Mouse (Mus musculus) heart, postnatal 0 days (tissue): ENCODE results near the gene Magee1. TPM values are rescaled to one million over a fixed set of nuclear protein-coding genes. Genes with fewer than 3 reads are reported as not detected.
"Not testable (repeated sequence)": the region's sequence is repeated elsewhere in the genome, so short reads cannot be mapped to it uniquely, and the experiment has no call there.

Source experiments
- ATAC-seq: fragments of 200-750 bp; cut with Nextera tagmentation; 2 replicates; pipeline ENCODE4 v1.8.0; 2017; ENCODE audit warnings: low read depth, moderate number of reproducible peaks, moderate library complexity; ENCODE audit not compliant: insufficient read depth
- DNase-seq: peaks from one replicate; pipeline ENCODE4 v3.0.0-alpha.2; 2016; ENCODE audit warnings: low spot score
- H3K27ac ChIP-seq: fragments of 300-500 bp; sonication (generic); 2 replicates; pipeline ENCODE4 v1.5.1; 2014; ENCODE audit warnings: low read depth, mild to moderate bottlenecking
- H3K27me3 ChIP-seq: fragments of 300-500 bp; sonication (generic); 2 replicates; pipeline ENCODE4 v1.6.1; 2014; ENCODE audit warnings: low read length, mixed read lengths; ENCODE audit not compliant: control insufficient read depth, insufficient read depth
- H3K36me3 ChIP-seq: fragments of 300-500 bp; sonication (generic); replicated peaks from 2 replicates; pipeline ENCODE4 v1.6.1; 2014; ENCODE audit warnings: low read length, mixed read lengths; ENCODE audit not compliant: control insufficient read depth, insufficient read depth
- H3K4me1 ChIP-seq: fragments of 300-500 bp; sonication (generic); 2 replicates; pipeline ENCODE4 v1.6.1; 2014; ENCODE audit warnings: antibody characterized with exemption; ENCODE audit not compliant: control insufficient read depth, insufficient read depth
- H3K4me2 ChIP-seq: fragments of 300-500 bp; sonication (generic); 2 replicates; pipeline ENCODE4 v1.6.1; 2014; ENCODE audit warnings: low read depth, mild to moderate bottlenecking, low read length, moderate library complexity
- H3K4me3 ChIP-seq: fragments of 300-500 bp; sonication (generic); 2 replicates; pipeline ENCODE4 v1.5.1; 2014; ENCODE audit warnings: low read depth, low read length
- H3K9ac ChIP-seq: fragments of 300-500 bp; sonication (generic); replicated peaks from 2 replicates; pipeline ENCODE4 v1.6.1; 2014; ENCODE audit warnings: low read depth, low read length, mixed read lengths
- H3K9me3 ChIP-seq: fragments of 300-500 bp; sonication (generic); replicated peaks from 2 replicates; pipeline ENCODE4 v1.6.1; 2016; ENCODE audit warnings: low read length; ENCODE audit not compliant: control insufficient read depth
- CTCF ChIP-seq: IDR thresholded peaks from 2 replicates; pipeline ENCODE4 v1.5.1; 2016; ENCODE audit warnings: antibody characterized with exemption, control low read depth, low read depth
- EP300 ChIP-seq: IDR thresholded peaks from 2 replicates; pipeline ENCODE4 v1.6.1; 2016; ENCODE audit warnings: antibody characterized with exemption, low read depth
- WGBS: fragments of 180-500 bp; shearing (Covaris S2); extraction: QIAGEN DNeasy Blood & Tissue Kit; methylation state at CpG from one replicate; pipeline ENCODE4 v1.1.7; 2014; 5-methylcytosine and 5-hydroxymethylcytosine counted together
- polyA plus RNA-seq: library from polyadenylated mRNA; unstranded; fragments of >200 nt; fragmentation: Nextera tagmentation; extraction: Ambion mirVana; gene quantifications from 2 replicates; pipeline ENCODE4 v1.2.1, GENCODE M21; 2015
- total RNA-seq: library from RNA; depleted of rRNA; stranded (reverse); fragments of >200 nt; gene quantifications from 2 replicates; pipeline ENCODE4 v1.2.3, GENCODE M21; 2014; ENCODE audit warnings: low replicate concordance; rRNA removed

Gene Magee1
- 6.3 and 7.6 TPM in 2 replicates for total RNA-seq
- 6.6 and 7.2 TPM in 2 replicates for polyA plus RNA-seq

GRCm38 (mm10) chrX:105120275-105121226 lies at the start of gene Magee1:
Gene Magee1 (plus strand): TSS chrX:105120378.
- DNase-seq (no peak), ATAC-seq (peak; percentile 55)
- peak within 1 kb of the TSS; percentile 94 for H3K4me2 ChIP-seq
- peak within 1 kb of the TSS; percentile 51 for H3K9ac ChIP-seq
- 0 out of 2 replicates have a peak, but pooled peaks cover 11% of the 10 kb centered on the region for H3K27me3 ChIP-seq
- WGBS: 9% methylated on average over 59 of the region's 65 CpGs
- no peaks in the 10 kb centered on the region for H3K9me3 ChIP-seq
- no peaks in the 10 kb centered on the region for H3K36me3 ChIP-seq
- H3K27ac ChIP-seq: no peak within 1 kb of the TSS
- TF ChIP-seq EP300 (no peak), CTCF (no peak)
- peak within 1 kb of the TSS; percentile 65 for H3K4me3 ChIP-seq
- no peaks in the 10 kb centered on the region for H3K4me1 ChIP-seq

DNA sequence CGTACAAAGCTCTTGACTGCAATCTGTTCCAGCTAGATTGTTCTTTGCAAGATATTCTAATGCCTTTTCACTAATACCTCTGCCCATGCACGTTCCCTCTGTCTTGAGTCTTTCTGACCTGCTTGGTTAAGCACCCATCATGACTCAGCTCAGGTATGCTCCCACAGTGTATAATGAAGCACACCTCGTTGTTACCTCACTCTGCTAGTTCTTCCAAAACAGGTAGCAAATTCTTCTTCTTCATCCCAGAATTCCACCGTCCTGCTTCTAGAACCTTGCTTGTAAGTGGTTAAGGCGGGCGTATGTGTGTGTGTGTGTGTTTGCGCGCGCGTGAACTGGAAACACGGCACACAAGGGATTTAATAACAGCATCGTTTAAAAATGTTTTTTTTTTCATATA lies 41.0 kb upstream of the Magee1 start:
- Histone ChIP-seq H3K4me3 (peak overlapping the region; percentile 60), H3K4me1 (no peaks in the 10 kb centered on the region), H3K27me3 (no peaks in the 10 kb centered on the region), H3K9me3 (no peaks in the 10 kb centered on the region), H3K27ac (no peak overlapping the region), H3K36me3 (peaks cover 5% of the 10 kb centered on the region; the same call in 1 of the 2 replicates), H3K4me2 (peak overlapping the region; percentile 78), H3K9ac (peak overlapping the region; percentile 25; the same call in 1 of the 2 replicates)
- TF ChIP-seq CTCF (no peak), EP300 (no peak)
- WGBS: 8% methylated on average over 12 of the region's 12 CpGs
- 0 out of 2 replicates have a peak, but pooled peaks have one; percentile 4 for ATAC-seq
- DNase-seq: no peak

DNA sequence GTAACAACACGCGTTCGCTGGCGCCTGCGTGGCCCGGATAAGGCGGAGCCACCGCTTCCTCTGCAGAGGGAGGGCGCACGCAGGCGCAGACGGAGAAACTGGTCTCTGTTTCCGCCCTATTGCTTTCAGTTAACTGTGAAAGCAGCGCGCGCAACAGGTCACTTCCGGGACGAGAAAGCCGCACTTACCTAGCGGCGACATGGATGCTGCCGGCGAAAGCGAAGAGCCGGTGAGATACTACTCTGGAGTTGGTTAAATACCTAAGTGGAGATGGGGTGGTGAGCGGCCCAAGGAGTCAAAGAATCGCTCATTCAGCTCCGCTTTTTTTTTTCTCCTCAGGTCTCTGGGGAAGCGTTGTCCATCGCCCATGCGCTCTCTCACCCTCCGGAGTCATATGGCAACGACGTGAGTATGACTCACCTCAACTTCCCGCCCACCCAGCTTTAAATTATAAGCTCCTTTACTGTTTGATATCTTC lies 40.5 kb upstream of the Magee1 start, which contains the start of gene Pbdc1:
TSS of gene Pbdc1 (plus strand) at position 142 of the 478 bp plus-strand sequence.
- peak within 1 kb of the TSS; percentile 61; the same call in 1 of the 2 replicates for H3K27ac ChIP-seq
- 3% methylated on average over 35 of the region's 35 CpGs for whole genome bisulfite sequencing

DNA sequence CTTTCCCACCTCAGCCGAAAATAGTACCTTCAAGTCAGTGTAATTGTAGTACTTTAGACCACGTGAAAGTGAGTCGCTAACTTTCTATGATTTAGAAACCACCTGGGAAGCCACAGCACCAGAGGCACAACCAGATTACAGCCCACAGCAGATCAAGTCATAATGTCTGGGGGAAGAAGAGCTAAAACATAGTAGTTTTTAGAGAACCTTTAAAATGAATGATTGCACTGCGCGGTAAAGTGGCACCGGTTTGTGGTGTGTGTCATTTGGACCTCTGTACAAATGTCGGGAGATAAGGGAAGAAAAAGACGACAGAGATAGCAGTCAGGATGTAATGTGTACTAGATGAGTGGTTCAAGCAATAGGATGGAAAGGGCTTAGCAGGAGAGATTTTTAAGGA lies 40.1 kb upstream of the Magee1 start:
- TF ChIP-seq EP300 (no peak), CTCF (no peak)
- DNase-seq (no peak), ATAC-seq (no peak)
- Histone ChIP-seq H3K27ac (0 out of 2 replicates have a peak overlapping the region, but pooled peaks have one; percentile 61), H3K9ac (peak overlapping the region; percentile 48), H3K4me2 (peak overlapping the region; percentile 78), H3K27me3 (no peaks in the 10 kb centered on the region), H3K9me3 (no peaks in the 10 kb centered on the region), H3K4me3 (peak overlapping the region; percentile 60), H3K4me1 (no peaks in the 10 kb centered on the region), H3K36me3 (peaks cover 7% of the 10 kb centered on the region; the same call in 1 of the 2 replicates)
- WGBS: 9% methylated on average over 8 of the region's 8 CpGs

More for the DNA sequence above, 40.5 kb upstream of the Magee1 start, which contains the start of gene Pbdc1:
- TF ChIP-seq EP300 (no peak), CTCF (no peak)
- H3K4me3 ChIP-seq: peak within 1 kb of the TSS; percentile 60
- H3K27me3 ChIP-seq: no peaks in the 10 kb centered on the region
- H3K9ac ChIP-seq: peak within 1 kb of the TSS; percentile 48
- H3K4me2 ChIP-seq: peak within 1 kb of the TSS; percentile 78
- H3K36me3 ChIP-seq: peaks cover 7% of the 10 kb centered on the region; the same call in 1 of the 2 replicates
- DNase-seq (peak; percentile 92), ATAC-seq (peak; percentile 99)
- H3K4me1 ChIP-seq: no peaks in the 10 kb centered on the region
- no peaks in the 10 kb centered on the region for H3K9me3 ChIP-seq

DNA sequence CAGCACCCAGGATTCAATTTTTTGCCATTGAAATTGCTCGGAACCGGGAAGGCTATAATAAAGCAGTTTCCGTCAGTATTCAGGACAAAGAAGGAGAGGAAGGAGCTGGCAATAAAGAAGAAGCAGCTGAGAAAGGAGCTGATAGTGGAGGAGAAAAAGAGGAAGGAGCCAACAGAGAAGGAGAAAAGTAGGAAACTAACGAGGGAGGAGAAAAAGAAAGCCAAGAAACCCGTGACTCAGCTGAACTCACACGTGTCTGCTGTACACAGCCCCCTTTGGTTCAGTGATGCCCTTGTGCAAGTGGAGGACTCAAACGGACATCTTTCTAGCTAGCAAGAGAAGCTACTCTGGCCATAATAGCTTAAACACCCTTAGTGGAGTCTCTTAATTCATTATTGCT lies 37.2 kb upstream of the Magee1 start:
- not testable (repeated sequence) for H3K27ac ChIP-seq, H3K27me3 ChIP-seq, H3K9me3 ChIP-seq, H3K4me2 ChIP-seq, DNase-seq, H3K36me3 ChIP-seq, H3K9ac ChIP-seq, H3K4me1 ChIP-seq, ATAC-seq, H3K4me3 ChIP-seq
- 85% methylated on average over 7 of the region's 7 CpGs for WGBS
